Mouse (Mus musculus): ENCODE data around the gene Msx1. TPM values are rescaled to one million over a fixed set of nuclear protein-coding genes. Genes with fewer than 3 reads are reported as not detected.
"Not testable (repeated sequence)": the region's sequence is repeated elsewhere in the genome, so short reads cannot be mapped to it uniquely, and the experiment has no call there.

The Msx1 gene
- polyA plus RNA-seq, 1 experiment from 2014 or later = 0.12 TPM

- 27% methylated on average over 8 of the region's 8 CpGs for WGBS (ENCODE audit: insufficient replicate concordance)
- no peaks in the 10 kb centered on the region for H3K36me3 ChIP-seq (ENCODE audit: control insufficient read depth, insufficient read depth)
- no peaks in the 10 kb centered on the region for H3K4me1 ChIP-seq (ENCODE audit: control insufficient read depth, low read depth, low read length)
- H3K27me3 ChIP-seq (ENCODE audit: control insufficient read depth, insufficient read depth, low read depth, low read length) = no peaks in the 10 kb centered on the region
- ATAC-seq (ENCODE audit: low read depth) = no peak
- H3K9ac ChIP-seq (ENCODE audit: low read depth, low read length) = no peak overlapping the region
- H3K4me3 ChIP-seq (ENCODE audit: low read depth, low read length) = no peak overlapping the region
- H3K4me2 ChIP-seq (ENCODE audit: low read depth, low read length) = no peak overlapping the region
- no peak overlapping the region for H3K27ac ChIP-seq (ENCODE audit: low read length)
- H3K9me3 ChIP-seq (replicated peaks; ENCODE audit: control insufficient read depth, low read length) = no peaks in the 10 kb centered on the region
Observed at GRCm38 (mm10) chr5:37848991-37849719, 24.8 kb upstream of the Msx1 start.

GRCm38 (mm10) chr5:37836267-37836646, 11.9 kb upstream of the Msx1 start:
- H3K9ac ChIP-seq (ENCODE audit: low read depth, low read length) = no peak overlapping the region
- no peak for ATAC-seq (ENCODE audit: low read depth)
- no peaks in the 10 kb centered on the region for H3K36me3 ChIP-seq (ENCODE audit: control insufficient read depth, insufficient read depth)
- H3K27ac ChIP-seq (ENCODE audit: low read length) = no peak overlapping the region
- H3K9me3 ChIP-seq (replicated peaks; ENCODE audit: control insufficient read depth, low read length) = no peaks in the 10 kb centered on the region
- H3K4me2 ChIP-seq (ENCODE audit: low read depth, low read length) = no peak overlapping the region
- H3K4me3 ChIP-seq (ENCODE audit: low read depth, low read length) = no peak overlapping the region
- H3K4me1 ChIP-seq (ENCODE audit: control insufficient read depth, low read depth, low read length) = no peaks in the 10 kb centered on the region
- WGBS (ENCODE audit: insufficient replicate concordance) = 24% methylated on average over 3 of the region's 3 CpGs
- peaks cover 25% of the 10 kb centered on the region for H3K27me3 ChIP-seq (ENCODE audit: control insufficient read depth, insufficient read depth, low read depth, low read length)

GRCm38 (mm10) chr5:37835590-37836266, 11.3 kb upstream of the Msx1 start:
- WGBS (ENCODE audit: insufficient replicate concordance) = 6% methylated on average over 6 of the region's 6 CpGs
- no peaks in the 10 kb centered on the region for H3K36me3 ChIP-seq (ENCODE audit: control insufficient read depth, insufficient read depth)
- H3K4me2 ChIP-seq (ENCODE audit: low read depth, low read length) = no peak overlapping the region
- no peak overlapping the region for H3K4me3 ChIP-seq (ENCODE audit: low read depth, low read length)
- no peak overlapping the region for H3K27ac ChIP-seq (ENCODE audit: low read length)
- peaks cover 30% of the 10 kb centered on the region for H3K27me3 ChIP-seq (ENCODE audit: control insufficient read depth, insufficient read depth, low read depth, low read length)
- no peaks in the 10 kb centered on the region for H3K4me1 ChIP-seq (ENCODE audit: control insufficient read depth, low read depth, low read length)
- no peak overlapping the region for H3K9ac ChIP-seq (ENCODE audit: low read depth, low read length)
- H3K9me3 ChIP-seq (replicated peaks; ENCODE audit: control insufficient read depth, low read length) = no peaks in the 10 kb centered on the region
- no peak for ATAC-seq (ENCODE audit: low read depth)

GRCm38 (mm10) chr5:37832766-37833165, 8.4 kb upstream of the Msx1 start:
- H3K9me3 ChIP-seq (replicated peaks; ENCODE audit: control insufficient read depth, low read length) = no peaks in the 10 kb centered on the region
- WGBS (ENCODE audit: insufficient replicate concordance) = 9% methylated on average over 6 of the region's 6 CpGs
- H3K27me3 ChIP-seq (ENCODE audit: control insufficient read depth, insufficient read depth, low read depth, low read length) = peaks cover 55% of the 10 kb centered on the region
- no peaks in the 10 kb centered on the region for H3K4me1 ChIP-seq (ENCODE audit: control insufficient read depth, low read depth, low read length)
- no peak overlapping the region for H3K4me2 ChIP-seq (ENCODE audit: low read depth, low read length)
- H3K4me3 ChIP-seq (ENCODE audit: low read depth, low read length) = no peak overlapping the region
- no peaks in the 10 kb centered on the region for H3K36me3 ChIP-seq (ENCODE audit: control insufficient read depth, insufficient read depth)
- H3K9ac ChIP-seq (ENCODE audit: low read depth, low read length) = no peak overlapping the region
- ATAC-seq (ENCODE audit: low read depth) = no peak
- H3K27ac ChIP-seq (ENCODE audit: low read length) = no peak overlapping the region

GRCm38 (mm10) chr5:37832031-37832430, 7.6 kb upstream of the Msx1 start:
- Histone ChIP-seq H3K9me3 (replicated peaks; ENCODE audit: control insufficient read depth, low read length) (no peaks in the 10 kb centered on the region), H3K27me3 (ENCODE audit: control insufficient read depth, insufficient read depth, low read depth, low read length) (peaks cover 62% of the 10 kb centered on the region), H3K36me3 (ENCODE audit: control insufficient read depth, insufficient read depth) (no peaks in the 10 kb centered on the region), H3K4me2 (ENCODE audit: low read depth, low read length) (no peak overlapping the region), H3K4me1 (ENCODE audit: control insufficient read depth, low read depth, low read length) (no peaks in the 10 kb centered on the region), H3K4me3 (ENCODE audit: low read depth, low read length) (no peak overlapping the region), H3K9ac (ENCODE audit: low read depth, low read length) (no peak overlapping the region), H3K27ac (ENCODE audit: low read length) (no peak overlapping the region)
- ATAC-seq (ENCODE audit: low read depth) = no peak
- 6% methylated on average over 13 of the region's 13 CpGs for WGBS (ENCODE audit: insufficient replicate concordance)

GRCm38 (mm10) chr5:37830436-37830835, 6.1 kb upstream of the Msx1 start:
- ATAC-seq (ENCODE audit: low read depth); H3K27ac ChIP-seq (ENCODE audit: low read length); H3K4me2 ChIP-seq (ENCODE audit: low read depth, low read length); H3K4me1 ChIP-seq (ENCODE audit: control insufficient read depth, low read depth, low read length); H3K36me3 ChIP-seq (ENCODE audit: control insufficient read depth, insufficient read depth); H3K9ac ChIP-seq (ENCODE audit: low read depth, low read length); H3K9me3 ChIP-seq (replicated peaks; ENCODE audit: control insufficient read depth, low read length); H3K4me3 ChIP-seq (ENCODE audit: low read depth, low read length): not testable (repeated sequence)
- peaks cover 76% of the 10 kb centered on the region for H3K27me3 ChIP-seq (ENCODE audit: control insufficient read depth, insufficient read depth, low read depth, low read length)
- 7% methylated on average over 6 of the region's 7 CpGs for WGBS (ENCODE audit: insufficient replicate concordance)

GRCm38 (mm10) chr5:37829926-37830325, 5.5 kb upstream of the Msx1 start:
- no peak overlapping the region for H3K27ac ChIP-seq (ENCODE audit: low read length)
- 3% methylated on average over 4 of the region's 4 CpGs for WGBS (ENCODE audit: insufficient replicate concordance)
- peaks cover 81% of the 10 kb centered on the region for H3K27me3 ChIP-seq (ENCODE audit: control insufficient read depth, insufficient read depth, low read depth, low read length)
- no peak overlapping the region for H3K4me2 ChIP-seq (ENCODE audit: low read depth, low read length)
- H3K36me3 ChIP-seq (ENCODE audit: control insufficient read depth, insufficient read depth) = no peaks in the 10 kb centered on the region
- H3K4me1 ChIP-seq (ENCODE audit: control insufficient read depth, low read depth, low read length) = no peaks in the 10 kb centered on the region
- no peak overlapping the region for H3K4me3 ChIP-seq (ENCODE audit: low read depth, low read length)
- no peak for ATAC-seq (ENCODE audit: low read depth)
- H3K9me3 ChIP-seq (replicated peaks; ENCODE audit: control insufficient read depth, low read length) = no peaks in the 10 kb centered on the region
- no peak overlapping the region for H3K9ac ChIP-seq (ENCODE audit: low read depth, low read length)

- 5% methylated on average over 10 of the region's 10 CpGs for WGBS (ENCODE audit: insufficient replicate concordance)
- H3K36me3 ChIP-seq (ENCODE audit: control insufficient read depth, insufficient read depth) = no peaks in the 10 kb centered on the region
- H3K4me3 ChIP-seq (ENCODE audit: low read depth, low read length) = no peak overlapping the region
- H3K9me3 ChIP-seq (replicated peaks; ENCODE audit: control insufficient read depth, low read length) = no peaks in the 10 kb centered on the region
- ATAC-seq (ENCODE audit: low read depth) = no peak
- H3K4me1 ChIP-seq (ENCODE audit: control insufficient read depth, low read depth, low read length) = no peaks in the 10 kb centered on the region
- no peak overlapping the region for H3K27ac ChIP-seq (ENCODE audit: low read length)
- H3K27me3 ChIP-seq (ENCODE audit: control insufficient read depth, insufficient read depth, low read depth, low read length) = peaks cover 87% of the 10 kb centered on the region
- H3K4me2 ChIP-seq (ENCODE audit: low read depth, low read length) = no peak overlapping the region
- H3K9ac ChIP-seq (ENCODE audit: low read depth, low read length) = no peak overlapping the region
Observed at GRCm38 (mm10) chr5:37829296-37829670, 4.9 kb upstream of the Msx1 start.

- H3K27me3 ChIP-seq (ENCODE audit: control insufficient read depth, insufficient read depth, low read depth, low read length) = peaks cover 93% of the 10 kb centered on the region
- H3K4me1 ChIP-seq (ENCODE audit: control insufficient read depth, low read depth, low read length) = no peaks in the 10 kb centered on the region; the same call in none of the 2 replicates
- no peaks in the 10 kb centered on the region for H3K36me3 ChIP-seq (ENCODE audit: control insufficient read depth, insufficient read depth)
- no peak for ATAC-seq (ENCODE audit: low read depth)
- H3K9me3 ChIP-seq (replicated peaks; ENCODE audit: control insufficient read depth, low read length) = no peaks in the 10 kb centered on the region
- WGBS (ENCODE audit: insufficient replicate concordance) = 3% methylated on average over 35 of the region's 35 CpGs
- H3K4me3 ChIP-seq (ENCODE audit: low read depth, low read length) = no peak overlapping the region
- H3K4me2 ChIP-seq (ENCODE audit: low read depth, low read length) = no peak overlapping the region
- no peak overlapping the region for H3K27ac ChIP-seq (ENCODE audit: low read length)
- H3K9ac ChIP-seq (ENCODE audit: low read depth, low read length) = no peak overlapping the region
Observed at GRCm38 (mm10) chr5:37828591-37829295, 4.4 kb upstream of the Msx1 start.
